Mouse (Mus musculus): ENCODE results near the gene Slf2.

Gene Slf2

DNA sequence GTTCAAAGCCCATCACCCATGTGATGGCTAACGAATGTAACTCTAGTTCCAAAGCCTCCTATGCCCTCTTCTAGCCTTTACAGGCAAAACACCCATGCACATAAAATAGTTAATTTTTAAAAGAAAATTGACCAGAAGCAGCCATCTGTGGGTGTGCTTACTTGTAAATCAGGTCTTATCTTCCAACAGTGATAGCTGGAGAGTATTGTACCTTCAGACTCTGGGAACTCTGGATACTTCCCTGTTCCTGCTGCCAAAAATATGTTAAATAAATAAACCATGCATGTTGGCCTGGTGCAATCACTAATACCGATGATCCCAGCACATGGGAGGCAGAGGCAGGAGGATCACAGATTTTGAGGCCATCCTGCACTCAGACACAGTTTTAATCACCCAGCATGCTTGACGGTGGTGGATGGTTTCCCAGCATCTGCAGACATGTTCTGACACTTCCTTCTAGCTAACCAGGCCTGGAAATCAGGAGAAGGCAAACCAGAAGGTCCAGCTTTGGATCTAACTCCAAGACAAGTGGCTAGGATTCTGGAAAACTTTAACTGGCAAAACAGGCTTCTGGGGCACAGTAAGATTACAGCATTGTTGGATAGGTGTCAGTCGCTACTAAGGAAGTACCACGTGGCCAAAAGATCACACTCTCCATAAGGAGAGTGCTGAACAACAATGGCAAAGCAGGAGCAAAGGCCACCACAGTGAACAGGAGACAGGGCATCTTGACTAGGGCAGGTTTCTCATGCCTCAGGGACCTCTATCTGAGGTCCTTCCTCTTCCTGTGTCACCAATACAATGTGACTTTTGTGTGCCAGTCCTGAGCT, 54.4 kb downstream of the Slf2 start:
- peak; percentile 44 for DNase-seq

DNA sequence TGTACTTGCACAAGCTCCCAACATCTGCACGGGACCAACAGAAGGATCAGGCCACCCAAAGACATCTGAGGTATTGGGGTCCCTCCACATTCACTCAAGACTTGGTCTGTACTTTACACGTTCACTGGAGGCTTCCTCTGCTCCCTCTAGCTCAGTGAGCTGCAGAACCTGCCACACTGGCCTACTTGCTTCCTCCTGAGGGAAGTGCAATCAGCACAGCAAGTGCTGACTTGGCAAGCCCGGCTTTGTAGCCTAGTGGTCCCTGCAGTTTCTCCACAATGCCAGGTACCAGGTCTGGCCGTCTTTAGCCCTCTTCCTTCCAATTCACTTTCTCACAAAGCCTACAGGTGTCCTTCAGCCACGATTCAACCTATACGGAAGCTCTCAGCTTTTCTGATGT, 56.1 kb downstream of the Slf2 start:
- peak; percentile 77 for DNase-seq

DNA sequence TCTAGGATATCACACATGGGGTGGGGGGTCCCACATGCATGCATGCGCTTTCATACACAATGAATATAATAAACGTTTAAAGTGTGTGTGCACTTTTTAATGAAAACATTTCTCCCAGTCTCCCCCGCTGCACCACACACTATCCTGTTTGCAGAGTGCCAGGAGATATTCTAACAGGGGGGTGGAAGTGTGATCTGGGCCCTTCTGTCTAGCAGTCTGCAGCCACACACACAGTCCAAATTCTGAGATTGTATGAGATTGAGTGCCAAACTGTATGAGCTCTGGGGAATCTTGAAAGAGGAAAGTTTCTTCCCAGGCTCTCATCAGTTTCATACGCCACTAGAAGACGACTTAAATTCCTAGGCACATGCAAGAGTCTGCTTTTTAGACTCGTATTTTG, 56.9 kb downstream of the Slf2 start:
- peak; percentile 77 for DNase-seq

DNA sequence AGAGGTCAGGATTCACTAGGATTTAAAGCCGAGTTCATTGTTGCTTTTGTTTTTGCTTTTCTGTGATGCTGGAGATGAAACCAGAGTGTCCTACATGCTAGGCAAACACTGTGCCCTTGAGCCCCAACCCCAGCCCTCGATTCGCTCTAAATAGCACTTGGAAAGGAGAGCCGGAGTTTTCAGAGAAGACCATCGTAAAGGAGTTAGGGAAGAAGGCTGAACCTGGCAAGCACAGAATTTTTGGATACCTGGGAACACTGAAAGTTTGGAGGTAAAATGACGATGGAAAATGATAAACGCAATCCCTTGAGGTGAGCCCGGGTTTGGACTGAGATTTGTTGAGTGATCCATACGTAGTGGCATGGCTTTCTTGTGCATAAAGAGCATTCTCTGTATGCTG, 57.4 kb downstream of the Slf2 start:
- peak; percentile 70 for DNase-seq

DNA sequence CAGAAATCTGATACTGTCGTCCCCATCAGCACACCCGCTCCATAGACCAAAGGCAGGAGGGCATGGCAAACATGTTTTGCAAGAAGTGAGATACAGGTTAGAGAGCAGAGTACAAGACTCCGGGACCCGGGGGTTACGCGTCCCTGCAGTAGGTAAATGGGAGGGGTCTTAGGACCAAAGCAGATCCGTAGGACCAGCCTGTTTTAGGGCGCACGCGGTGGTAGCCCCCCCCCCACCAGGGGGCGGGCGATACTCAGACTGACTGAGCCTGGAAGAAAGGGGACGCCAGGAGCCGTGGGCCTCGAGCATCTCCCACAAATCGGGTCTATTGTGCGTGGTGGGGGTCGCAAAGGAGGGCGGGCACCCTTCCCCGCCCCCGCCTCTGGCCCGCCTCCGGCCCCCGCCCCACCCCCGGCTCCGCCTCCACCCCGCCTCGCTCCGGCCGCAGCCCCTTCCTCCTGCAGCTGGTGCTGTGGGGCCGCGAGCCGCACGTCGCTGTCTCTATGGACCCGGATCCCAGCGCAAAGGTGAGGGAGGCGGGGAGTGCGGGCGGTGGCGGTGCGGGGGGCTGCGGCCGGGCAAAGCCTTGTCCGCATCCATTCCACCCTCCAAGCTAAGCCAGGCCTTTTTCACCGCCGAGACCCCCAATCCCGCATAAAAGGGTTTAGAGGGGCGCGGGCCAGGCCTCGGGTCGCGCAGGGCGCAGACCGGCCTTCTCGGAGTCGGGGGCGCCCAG, 58.0 kb downstream of the Slf2 start, which contains the start of gene Sema4g:
Gene Sema4g (plus strand): TSS at position 271 of the 736 bp plus-strand sequence.
- DNase-seq: peak; percentile 92

DNA sequence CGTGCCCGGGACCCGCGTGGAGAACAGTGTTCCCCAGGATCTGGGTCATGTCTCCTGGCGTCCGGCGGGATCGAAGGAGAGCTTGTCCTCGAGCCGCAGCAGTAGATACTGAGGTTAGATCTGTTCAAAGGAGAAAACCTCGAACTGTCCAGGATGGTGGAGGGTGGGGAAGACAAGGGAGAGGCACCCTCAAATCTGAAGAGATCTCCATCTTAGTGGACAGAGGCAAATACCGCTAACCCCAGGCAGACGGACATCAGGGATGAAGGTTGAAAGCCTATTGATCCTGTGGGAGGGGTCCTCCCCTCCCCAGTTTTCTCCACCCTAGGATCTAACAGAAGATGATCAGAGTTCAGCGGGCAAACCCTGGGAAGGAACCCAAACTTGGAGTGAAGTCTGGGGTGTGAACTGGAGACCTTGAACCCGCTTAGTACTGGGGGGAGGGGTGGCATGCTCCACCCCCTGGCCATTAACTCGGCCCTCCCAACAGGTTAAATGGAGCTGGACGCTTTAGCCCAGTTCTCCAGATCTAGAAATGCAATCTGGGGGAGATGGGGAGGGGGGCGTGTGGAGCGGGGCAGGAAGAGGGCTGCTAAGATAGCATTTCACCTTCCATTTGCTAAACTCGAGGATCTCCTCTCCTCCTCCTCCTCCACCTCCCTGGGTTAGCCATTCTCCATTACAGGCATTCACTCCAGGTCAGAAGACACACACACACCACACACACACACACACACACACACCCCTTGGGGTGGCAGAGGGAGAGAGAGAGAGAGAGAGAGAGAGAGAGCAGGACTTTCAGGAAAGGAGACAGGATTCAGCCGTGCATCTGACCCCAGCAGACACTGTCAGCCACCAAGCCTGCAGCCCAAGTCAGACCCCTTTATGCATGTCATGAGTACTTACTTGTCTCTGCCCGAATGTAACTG, 58.9 kb downstream of the Slf2 start:
- peak; percentile 88 for DNase-seq

DNA sequence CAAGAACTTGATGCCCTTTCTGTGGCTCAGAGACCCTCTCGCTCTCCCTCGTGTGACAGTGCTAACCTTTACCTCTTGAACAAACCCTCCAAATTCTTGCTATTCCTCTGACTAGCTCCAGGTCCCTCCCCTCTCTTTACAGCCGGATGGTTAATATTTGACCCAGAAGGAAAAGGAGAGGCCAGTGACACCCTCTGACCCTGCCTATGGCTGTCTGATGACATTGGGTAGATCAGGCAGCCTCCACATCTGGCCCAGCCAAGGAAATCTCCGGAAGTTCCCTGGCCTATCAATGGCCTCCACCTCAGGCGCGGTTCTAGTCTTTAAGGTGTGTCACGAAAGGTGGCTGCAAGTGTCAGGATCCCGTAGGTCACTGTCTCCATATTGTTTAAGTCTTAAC, 60.1 kb downstream of the Slf2 start:
- peak; percentile 79 for DNase-seq

DNA sequence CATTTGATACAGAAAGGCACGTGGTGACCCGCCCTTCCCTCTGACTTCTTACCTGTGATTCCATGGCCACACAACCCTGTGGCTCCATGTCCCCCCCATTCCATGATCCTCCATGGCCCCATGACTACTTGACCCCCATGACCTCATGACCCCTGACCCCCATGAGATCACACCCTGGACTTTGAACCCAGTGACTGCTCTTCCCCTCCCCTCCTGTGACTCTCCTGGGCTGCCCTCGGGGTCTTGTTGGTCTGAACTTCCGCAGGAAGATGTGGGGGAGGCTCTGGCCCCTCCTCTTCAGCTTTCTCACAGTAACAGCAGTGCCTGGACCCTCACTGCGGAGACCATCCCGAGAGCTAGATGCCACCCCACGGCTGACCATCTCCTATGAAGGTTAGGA, 61.3 kb downstream of the Slf2 start:
- peak; percentile 88 for DNase-seq

DNA sequence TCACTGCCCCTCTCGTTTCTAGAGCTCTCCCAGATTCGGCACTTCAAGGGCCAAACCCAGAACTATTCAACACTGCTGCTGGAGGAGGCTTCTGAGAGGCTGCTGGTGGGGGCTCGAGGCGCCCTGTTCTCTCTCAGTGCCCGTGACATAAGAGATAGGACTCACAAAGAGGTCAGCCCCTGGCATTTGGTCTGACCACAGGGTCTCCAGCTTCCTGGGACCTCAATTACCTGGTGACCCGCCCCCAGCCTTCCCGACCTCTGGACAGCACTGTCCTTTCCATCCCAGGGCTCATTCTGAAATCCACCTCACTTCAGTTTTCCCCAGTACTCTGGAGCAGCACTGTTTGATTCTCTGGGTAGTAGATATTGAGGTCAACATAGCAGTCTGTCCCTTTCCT, 61.8 kb downstream of the Slf2 start:
- DNase-seq: peak; percentile 76

DNA sequence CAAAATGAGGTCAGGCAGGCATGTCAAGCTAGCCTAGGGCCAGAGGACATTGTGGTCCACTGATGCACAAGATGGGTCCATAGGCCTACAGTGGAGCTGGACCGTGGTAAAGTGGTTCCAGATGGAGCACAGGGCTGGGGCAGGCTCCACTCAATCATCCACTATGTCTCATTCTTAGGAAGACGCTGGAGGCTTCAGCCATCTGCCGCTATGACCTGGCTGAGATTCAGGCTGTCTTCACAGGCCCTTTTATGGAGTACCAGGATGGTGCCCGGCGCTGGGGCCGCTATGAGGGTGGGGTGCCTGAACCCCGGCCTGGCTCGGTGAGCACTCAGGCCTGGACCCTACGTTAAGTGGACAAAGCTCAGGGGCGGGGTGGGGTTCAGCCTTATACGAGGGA, 66.8 kb downstream of the Slf2 start:
- DNase-seq: no peak

DNA sequence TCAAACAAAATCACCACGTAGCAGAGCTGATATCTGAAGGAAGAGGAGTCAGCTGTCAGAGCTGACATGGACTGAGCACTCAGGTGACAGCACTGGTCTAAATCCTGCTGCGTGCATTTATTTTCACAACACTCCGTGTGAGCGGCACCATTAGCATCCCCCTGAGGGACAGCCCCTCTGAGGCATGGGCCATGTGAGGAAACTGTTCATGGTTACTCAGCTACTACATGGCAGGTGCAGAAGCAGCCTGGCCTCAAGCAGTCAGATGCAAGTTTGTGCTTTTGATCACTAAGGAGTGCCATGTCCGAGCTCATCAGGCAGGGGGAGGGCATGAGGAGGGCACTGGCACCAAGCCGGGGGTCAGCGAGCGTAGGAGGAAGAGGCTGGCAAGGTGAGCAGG, 68.7 kb downstream of the Slf2 start:
- DNase-seq: no peak

DNA sequence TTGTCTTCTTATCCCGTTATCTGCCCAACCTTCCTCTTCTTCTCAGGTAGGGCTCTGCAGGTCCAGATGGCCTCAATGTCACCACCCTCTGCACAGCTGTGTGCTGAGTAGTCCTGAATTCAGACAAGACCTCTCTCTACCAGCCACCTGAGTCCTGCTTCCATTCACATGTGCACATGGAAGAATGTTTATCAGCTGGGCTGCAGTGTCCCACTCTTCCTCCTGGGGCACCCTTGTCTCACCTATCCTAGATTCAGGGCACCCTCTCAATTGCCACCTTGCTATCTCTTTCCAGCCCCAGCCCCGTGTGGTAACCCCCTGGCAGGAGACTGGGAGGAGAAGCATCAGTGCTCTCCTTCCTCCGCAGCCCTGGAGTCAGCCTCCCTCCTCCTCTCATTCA, 71.3 kb downstream of the Slf2 start:
- DNase-seq: peak; percentile 83

DNA sequence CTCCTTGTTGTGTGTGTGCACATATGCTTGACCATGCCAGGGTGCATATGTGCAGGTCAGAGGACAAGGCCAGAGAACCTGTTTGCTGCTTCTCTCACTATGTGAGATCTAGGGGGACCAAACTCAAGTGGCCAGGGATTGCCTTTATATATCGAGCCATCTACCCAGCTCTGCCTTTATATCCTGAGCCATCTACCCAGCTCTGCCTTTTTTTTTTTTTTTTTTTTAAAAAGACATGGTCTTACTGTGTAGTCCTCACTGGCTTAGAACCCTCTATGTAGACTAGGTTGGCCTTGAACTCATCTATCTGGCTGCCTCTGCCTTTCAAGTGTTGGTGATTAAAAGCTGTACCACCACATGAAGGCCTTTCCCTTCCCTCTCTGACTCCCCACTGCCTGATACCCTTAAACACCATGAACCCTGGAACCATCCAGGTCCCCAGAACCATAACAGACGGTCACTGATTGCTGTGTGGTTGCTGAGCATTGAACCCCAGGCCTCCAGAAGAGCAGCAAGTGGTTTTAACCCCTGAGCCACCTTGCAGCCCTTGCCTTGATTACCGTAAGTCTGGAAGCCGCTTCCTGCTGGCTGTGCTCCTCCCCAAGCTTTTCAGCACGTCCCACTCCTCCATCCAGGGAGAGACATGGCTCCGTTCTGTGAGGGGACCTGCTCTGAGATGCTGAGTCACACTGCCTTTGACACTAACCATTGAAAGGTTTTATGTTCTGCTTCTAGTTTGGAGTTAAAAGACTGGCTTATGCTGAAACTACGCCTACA, 73.0 kb downstream of the Slf2 start:
- peak; percentile 88 for DNase-seq

DNA sequence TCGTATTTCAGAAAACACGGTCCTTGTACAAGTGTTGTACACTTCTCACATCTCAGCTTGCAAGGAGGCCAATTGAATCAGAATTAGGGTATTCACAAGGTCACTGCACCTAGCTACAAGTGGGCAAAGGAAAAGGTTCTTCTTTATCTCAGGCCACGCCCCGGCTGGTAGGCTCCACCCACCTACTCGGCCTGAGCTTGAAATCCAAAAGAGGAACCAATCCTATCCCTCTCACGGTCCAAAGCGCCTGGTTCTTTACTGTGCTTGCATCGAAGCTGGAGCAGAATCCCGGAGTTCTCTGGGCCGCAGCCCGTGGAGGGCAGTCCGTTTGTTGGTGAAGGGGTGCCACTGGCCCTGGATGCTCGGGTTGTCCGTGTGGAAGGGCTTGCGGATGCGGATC, 74.5 kb downstream of the Slf2 start, which contains the start of gene Twnk:
Gene Twnk (plus strand): TSS at position 220 of the 400 bp plus-strand sequence.
- DNase-seq: peak; percentile 94

DNA sequence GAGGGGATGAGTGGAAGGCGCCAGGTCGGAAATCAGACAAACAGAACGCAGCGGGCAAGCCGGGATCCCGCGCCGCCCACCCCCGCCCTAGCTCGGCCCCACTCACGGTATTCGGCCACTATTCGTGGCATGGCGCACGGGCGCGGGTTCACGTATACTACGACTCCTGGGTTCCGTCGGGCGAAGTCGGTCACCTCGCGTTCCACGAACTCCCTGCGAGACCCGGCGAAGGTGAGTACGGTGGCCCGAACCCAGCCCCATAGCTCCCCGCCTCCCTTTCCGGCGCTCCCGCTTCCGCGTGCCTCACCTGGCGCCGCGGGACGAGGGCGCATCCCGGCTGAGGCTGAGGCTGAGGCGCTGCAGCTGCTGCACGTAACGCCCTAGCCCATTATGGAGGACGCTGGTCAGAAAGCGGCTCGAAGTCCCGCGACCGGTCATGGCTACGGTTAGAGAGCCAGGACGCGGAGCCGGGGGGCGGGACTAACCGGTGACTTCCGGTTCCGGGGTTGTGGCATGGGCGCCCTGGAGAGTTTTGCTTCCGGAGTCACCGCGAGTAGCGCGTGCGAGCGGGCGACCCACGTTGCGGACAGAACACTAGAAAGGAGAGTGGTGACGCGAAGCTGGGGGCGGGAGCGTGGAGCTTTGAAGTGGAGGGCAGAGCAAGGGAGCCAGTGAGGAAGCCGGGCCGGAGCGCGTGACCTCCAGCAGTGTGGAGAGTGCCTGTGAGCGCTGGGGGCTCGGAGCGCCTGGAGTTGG, 75.2 kb downstream of the Slf2 start, which contains the start of gene Mrpl43:
Gene Mrpl43 (minus strand): TSS at position 486 of the 756 bp plus-strand sequence.
- peak; percentile 99 for DNase-seq

DNA sequence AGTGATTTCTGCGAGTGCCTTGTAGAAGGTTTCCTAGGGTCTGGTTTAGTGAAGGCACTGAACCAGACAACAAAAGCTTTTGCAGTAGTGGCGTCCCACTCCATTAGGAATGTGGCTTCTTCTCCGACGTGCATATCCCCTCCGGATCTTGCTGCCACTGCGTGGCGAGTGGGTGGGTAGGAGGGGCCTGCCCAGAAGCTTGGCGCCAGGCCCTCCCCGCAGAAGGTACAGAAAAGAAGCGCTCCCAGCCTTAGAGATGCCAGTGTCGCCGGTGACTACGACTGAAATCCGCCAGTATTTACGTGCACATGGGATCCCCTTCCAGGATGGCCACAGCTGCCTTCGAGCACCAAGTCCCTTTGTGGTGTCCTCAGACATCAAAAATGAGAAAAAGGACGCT, 76.1 kb downstream of the Slf2 start:
- no peak for DNase-seq

DNA sequence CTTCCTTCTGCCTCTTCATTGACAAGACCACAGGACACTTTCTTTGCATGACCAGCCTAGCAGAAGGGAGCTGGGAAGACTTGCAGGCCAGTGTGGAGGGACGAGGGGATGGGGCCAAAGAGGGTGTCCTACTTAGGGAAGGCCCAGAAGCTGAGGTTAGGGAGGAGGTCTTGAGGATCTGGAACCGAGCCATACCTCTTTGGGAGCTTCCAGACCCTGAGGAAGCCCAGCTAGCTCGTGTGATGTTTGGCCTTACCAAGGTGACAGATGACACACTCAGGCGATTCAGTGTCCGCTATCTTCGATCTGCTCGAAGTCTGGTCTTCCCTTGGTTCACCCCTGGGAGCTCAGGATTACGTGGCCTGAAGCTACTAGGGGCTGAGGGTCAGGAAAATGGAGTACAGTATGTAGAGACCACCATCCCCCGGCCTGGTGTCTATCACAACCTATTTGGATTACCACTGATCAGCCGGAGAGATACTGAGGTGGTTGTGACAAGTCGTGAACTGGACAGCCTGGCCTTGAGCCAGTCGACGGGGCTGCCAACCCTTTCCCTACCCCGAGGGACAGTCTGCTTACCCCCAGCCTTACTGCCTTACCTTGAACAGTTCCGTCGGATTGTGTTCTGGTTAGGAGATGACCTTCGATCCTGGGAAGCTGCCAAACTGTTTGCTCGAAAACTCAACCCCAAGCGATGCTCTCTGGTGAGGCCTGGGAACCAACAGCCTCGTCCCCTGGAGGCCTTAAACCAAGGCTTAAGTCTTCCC, 76.7 kb downstream of the Slf2 start:
- no peak for DNase-seq

DNA sequence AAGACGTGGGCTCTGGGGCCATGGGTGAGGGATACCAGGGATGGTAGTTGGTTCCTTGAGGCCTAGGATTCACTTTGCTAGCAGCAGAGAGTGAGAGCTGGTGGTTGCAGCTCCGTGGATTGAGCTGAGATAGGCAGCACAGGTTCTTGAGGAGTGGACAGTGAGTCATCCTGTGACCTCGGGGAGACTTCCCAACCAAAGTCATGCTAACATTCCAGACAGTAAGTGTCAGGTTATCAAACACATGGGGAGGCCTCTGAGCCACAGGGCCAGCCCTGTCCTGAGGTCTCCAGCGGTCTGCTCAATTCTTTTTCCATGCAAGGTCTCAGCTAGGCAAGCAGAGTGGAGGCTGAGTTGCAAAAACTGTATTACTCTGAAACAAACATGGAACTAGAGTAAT, 79.7 kb downstream of the Slf2 start:
- DNase-seq: no peak

DNA sequence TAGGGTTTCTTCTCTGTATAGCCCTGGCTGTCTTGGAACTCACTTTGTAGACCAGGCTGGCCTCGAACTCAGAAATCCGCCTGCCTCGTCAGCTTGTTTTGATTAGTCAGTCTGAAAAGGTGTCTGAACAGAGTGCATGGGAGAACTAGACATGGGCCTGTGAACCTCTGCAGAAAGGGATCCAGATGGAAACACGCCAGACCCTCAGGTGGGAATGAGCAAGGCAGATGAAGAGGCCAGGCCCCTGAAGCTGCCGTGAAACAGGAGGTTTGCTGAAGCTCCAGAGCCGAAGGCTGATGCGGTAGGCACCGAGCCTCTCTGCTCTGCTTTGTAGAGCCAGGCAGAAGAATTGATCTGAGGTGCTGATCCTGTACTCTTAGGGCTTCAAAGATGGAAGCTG, 81.3 kb downstream of the Slf2 start:
- no peak for DNase-seq

DNA sequence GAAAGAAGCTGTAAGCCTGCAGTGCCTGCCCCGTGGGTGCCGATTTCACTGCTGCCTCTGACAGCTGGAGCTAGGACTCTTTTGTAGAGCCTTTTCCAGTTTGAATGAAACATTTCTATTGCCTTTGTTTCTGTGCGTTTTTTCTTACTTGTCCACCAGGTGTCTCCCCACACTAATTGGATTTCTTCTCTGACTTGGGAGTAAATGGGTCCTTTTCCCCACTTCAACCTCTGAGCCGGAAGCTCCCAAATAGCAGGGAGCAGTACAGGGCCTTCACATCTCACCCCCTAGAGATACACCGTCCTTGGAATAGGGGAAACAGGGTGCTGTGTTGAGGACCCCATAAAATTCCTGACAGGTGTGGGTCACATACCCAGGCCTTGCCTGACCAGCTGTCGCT, 81.7 kb downstream of the Slf2 start:
- DNase-seq: peak; percentile 89

Measured in heart, adult 11 months (tissue).